Mouse (Mus musculus): Measurements from ENCODE around the gene Sostdc1.

Gene Sostdc1

DNA sequence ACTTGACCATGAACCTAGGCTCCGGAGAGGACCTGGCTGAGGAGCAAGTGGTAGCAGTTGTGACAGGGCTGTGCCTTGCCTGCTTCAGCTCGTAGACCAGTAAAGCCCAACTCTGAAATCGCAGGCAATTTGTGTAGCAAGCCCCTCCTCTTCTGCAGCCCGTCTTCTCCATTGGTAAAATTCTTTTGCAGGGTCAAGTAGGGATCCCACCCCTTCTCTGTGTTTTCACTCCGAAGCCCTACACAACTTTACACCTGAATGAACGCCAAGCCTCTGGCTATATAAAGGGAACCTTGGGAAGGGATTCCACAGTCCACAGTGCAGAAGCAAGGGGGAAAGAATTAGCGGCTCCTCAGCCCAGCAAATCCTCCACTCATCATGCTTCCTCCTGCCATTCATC is at the start of gene Sostdc1:
Gene Sostdc1, plus strand, starts transcription at position 224 of the 400 bp plus-strand sequence.
- DNase-seq, result no peak

DNA sequence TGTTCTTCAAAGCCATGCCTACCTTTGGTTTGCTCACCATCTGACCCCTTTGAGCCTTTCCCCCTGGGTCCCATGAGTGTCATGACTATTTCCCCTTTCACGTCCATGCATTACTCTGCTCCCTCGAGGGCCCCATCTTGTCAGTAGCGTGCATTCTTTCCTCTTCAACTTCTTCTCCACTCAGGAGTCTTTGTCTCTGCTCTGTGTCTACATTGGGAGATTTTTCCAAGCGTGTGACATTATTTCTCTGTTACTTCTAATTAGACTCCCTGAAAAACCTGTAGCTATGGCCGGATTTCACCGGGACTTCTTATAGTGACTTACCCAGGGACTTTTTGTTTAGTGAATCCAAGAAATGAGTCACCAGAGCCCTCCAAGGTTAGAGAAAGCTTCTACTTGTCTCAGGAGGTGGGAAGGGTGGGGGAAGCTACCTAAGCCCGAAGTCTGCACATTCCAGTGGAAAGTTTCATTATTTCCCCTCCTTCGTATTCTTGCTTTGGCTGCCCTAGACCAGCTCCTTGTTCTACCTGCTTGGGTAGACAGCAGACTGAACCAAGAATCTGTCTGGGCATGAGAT is 46.2 kb upstream of the Sostdc1 start:
- no peak for DNase-seq

DNA sequence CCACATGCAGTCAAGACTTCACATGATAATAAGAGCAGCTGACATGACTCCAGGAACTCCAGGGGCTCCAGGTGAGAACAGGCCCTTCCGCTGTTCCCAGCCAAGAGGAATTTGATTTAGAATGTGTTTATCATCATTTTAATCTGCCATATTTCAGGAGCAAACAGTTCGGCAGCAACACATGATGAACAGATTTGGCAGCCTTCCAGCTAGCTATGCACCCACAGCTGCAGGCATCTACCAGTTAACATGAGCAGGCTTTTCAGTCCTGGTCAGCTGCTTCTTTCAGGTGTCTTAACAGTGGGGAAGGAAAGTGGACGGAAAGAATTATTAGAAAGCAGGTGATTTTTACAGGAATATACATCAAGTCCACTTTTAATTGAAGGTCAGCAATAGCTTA is 39.1 kb upstream of the Sostdc1 start:
- DNase-seq, result peak; percentile 21 to 39

DNA sequence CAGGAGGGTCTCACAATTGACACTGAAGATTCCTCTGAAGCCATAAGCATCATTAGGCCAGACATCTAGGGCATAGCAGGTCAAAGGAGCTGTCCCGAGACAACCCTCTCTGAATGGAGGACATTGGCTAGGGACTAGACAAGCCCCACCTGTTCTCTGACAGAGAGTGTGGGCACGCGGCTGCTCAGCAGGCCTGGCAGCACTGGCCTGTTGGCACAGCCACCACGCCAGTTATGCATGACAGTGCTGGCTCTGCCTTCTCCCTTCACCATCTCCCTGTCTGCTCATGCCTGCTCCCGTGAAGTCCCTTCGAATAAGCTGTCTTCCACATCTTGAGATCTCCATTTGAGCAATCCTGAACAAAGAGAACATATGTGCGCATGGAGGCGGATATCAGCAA is 24.3 kb upstream of the Sostdc1 start:
- peak; percentile 93 to 96 for DNase-seq

DNA sequence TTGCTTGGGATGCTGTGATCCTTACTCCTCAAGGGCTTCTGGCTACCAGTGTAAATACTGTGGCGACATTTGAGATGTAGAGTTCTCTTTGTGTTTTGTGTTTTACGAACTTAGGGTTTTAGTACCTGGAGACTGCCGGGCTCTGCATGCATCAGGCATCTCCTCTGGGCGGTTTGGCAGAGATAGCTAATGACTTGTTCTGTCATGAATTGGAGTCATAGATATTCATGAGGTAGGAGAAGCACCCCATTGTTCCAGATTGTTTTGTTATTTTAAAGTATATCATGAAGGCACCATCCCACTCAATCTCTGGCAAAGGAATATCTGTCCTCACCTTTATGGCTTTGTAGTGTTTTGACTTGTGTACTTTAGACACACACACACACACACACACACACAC is 23.5 kb upstream of the Sostdc1 start:
- no peak for DNase-seq

DNA sequence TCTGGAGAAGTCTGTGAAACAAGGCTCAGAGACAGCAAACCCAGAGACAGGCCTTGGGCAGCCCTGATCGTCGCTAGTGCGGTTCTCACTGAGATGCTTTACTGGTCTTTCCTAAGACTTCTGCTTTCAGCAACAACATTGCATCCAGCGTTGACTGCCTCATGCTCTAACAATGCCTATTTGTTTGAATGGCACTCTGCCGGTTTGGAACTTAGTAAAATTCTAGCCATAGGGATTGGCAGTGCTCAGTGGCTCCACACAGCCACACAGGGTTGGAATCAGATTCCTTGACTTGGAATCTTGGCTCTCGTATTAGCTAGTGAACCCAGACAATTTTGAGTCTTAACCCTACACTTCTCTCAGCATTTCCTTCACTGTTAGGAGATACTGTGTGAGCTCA is 22.6 kb upstream of the Sostdc1 start:
- no peak for DNase-seq

DNA sequence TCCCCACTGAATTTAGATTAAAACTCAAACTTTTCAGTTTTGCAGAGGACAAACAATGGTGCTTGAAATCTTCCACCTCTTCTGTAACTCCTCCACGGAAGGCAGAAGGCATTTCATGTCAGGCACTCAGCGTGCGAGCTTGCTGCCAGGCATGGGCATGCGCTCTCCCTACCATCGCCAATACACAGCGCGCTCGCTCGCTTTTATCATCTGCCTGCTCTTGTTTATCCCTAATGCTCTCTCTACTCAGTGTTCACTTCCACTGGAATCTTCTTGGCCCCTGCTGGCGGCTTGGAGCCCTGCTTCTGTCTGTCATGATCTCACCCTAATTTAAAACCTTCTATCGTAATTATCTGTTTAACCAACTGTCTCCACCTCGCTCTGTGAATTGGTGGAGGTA is 11.6 kb upstream of the Sostdc1 start:
- DNase-seq, result peak; percentile 71 to 73

DNA sequence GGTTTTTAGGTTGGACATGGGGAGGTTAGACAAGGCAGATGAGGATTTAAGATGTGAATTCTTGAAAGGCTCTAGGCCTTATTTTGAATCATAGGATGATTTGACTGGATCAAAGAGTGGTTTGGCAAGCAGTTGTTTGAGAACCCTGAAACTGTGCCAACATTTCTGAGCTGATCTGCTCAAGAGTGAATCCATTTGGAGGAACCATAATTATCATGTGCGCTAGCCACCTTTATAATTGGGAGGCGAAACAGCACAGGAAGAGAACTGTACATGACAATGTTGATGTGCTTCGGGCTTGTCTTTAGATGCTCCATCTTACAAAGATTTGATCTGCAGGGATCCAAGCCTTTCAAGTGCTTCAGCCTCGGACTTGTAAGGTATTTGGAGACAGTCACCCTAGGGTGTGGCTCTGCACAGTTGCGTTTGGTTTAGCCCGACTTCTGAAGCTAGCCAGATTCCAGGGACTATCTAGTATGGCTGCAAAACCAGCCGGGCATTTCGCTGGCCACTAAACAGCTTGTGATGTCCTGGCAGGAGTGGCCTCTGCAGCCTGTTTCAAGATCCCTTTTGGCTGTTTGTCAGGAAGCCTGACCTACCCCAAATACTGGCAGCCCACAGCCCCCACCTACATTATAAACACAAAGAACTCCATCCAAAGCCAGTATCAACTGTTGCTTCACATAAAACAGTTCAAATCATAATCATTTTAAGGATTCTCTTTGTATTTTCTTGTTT is 10.9 kb upstream of the Sostdc1 start:
- DNase-seq, result peak; percentile 58 to 62

DNA sequence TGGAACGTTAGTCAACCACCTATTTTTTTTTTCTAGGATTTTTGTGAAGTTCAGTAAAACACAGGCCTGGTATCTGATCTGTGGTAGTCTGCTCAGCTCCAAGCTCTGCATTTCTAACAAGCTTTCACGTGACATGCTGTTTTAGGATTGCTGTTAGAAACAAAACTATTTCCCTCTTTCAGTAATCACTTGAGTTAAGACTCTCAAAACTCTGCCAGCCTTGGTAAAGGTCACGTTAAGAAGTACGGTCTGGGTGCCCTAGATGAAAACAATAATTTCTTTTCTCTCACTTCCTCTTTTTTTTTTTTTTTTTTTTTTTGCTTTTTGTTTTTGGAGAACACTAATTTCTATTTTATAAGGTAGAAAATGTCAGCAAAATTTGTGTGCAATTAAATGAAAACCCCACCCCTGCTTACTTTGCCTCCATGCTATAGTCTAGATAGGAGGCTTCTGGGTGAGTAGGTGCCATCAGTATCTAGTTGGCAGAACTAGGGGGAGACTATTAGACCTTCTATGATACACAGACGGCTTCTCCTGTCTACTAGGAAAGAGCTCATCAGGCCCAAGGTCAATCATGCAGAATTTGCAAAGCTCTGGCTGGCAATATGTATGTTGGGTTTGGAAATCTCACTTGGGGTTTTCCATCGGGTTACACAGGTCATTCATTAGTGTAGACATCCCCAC is 5.1 kb upstream of the Sostdc1 start:
- DNase-seq, result no peak

DNA sequence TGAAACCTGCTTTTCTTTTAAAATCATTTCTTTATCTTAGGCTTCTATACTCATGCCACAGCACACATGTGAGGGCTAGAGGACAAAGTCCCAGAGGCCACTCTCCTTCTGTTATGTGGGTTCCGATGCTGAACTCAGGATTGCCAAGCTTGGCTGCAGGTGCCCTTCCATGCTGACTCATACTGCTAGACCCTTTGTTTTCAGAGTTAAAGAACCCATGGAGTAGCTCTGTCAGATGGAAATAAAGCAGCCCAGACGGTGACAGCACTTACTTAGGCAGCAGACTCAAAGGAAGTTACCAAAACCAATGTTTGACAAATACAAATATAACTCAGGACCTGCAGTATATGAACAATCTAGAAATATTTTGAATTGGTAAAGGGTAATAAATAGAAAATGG is 924 bp upstream of the Sostdc1 start:
- DNase-seq, result no peak

DNA sequence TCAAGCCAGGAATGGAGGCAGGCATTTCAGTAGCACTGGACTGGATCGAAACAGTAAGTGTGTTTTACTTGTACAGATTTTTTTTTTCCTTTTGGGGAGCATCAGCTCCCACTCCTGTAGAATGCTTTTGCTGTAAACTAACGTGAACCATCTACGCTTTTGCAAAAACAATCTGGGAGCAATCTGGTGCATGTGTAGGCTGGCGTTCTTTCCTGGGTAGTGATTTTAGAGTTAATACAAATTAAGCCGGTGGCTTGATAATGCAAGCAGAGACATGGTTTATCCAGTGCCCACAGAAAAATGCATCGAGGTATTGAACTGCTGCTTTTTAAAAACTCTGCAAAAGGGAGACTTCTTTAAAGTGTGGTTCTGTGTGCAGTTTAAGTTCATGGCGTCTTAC is 507 bp downstream of the Sostdc1 start:
- no peak for DNase-seq

DNA sequence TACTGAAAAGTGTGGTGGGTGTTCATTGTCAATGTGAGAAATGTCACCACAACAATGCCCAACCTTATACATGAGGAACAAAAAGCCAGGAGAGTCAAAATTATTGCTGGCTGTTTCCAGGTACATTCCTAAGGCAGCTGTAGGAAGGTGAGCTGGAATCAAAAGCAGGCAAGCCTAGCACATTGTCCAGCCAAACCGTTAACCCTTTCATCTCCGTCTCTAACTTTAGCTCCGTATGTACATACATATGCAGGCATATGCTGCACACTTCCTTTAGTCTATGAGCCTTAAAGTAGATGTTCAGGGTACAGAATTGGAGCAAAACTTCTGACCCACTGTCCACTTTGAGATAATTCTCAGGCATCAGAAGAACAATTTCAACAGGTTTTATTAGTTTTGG is 1.6 kb downstream of the Sostdc1 start:
- DNase-seq, result no peak

DNA sequence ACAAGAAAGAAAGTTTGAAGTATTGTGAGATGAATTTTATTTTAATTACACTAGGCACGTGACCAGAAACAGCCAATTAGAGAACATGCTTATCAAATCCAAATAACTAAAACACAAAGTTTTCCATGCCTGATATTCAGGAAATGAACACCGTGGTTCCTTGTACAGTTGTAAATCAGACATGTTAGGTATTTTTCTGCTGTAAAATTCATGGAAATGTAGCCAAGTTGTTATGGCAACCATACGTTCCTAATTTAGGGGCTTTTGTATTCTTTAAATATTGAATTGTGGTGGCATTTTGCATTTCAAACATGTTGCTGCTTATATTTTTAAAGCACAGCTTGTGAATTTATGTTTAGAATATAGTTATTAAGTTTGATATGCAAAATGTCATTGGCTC is 2.1 kb downstream of the Sostdc1 start:
- DNase-seq, result no peak

DNA sequence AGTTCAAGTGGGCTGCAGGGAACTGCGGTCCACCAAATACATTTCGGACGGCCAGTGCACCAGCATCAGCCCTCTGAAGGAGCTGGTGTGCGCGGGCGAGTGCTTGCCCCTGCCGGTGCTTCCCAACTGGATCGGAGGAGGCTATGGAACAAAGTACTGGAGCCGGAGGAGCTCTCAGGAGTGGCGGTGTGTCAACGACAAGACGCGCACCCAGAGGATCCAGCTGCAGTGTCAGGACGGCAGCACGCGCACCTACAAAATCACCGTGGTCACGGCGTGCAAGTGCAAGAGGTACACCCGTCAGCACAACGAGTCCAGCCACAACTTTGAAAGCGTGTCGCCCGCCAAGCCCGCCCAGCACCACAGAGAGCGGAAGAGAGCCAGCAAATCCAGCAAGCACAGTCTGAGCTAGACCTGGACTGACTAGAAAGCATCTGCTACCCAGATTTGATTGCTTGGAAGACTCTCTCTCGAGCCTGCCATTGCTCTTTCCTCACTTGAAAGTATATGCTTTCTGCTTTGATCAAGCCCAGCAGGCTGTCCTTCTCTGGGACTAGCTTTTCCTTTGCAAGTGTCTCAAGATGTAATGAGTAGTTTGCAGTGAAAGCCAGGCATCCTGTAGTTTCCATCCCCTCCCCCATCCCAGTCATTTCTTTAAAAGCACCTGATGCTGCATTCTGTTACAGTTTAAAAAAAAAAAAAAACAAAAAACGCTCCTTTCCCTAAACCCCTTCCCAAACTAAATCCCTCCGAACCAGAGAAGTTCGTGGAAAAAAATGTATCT is 3.3 kb downstream of the Sostdc1 start:
- peak; percentile 84 to 89 for DNase-seq

DNA sequence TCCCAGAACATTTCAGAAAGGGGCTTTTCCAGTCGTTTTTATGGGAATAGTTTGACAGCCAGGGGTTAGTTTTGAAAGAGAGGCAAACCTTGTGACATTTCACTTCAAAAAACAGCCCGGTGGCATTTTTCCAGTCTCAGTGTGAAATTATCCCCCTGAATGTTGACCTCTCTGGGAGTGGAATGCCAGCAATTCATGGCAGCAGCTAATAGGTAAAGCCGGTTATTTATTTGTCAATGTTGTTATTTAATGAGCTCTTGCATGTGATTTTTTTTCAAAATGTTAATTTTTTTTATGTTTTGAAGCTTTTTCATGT is 3.8 kb downstream of the Sostdc1 start:
- DNase-seq, result peak in 1 of 2 experiments; percentile 8

DNA sequence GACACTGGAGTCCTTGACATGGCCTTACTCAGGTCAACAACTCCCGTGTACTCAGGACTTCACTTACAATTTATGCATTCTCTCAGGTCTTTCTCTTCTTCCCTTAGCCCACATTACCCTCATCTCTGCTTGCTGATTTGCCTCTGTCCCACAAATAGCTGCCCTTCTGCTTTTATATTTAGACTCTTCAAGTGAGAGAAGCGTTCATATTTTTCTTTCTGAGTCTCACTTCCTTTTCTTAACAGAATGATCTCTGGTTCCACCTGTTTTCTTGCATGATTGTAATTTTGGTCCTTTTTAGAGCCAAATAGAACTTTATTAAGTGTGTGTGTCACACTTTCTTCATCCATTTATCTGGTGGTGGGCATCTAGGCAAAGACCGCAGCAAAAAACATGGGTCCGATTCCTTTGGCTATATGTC is 12.2 kb downstream of the Sostdc1 start:
- DNase-seq, result no peak

DNA sequence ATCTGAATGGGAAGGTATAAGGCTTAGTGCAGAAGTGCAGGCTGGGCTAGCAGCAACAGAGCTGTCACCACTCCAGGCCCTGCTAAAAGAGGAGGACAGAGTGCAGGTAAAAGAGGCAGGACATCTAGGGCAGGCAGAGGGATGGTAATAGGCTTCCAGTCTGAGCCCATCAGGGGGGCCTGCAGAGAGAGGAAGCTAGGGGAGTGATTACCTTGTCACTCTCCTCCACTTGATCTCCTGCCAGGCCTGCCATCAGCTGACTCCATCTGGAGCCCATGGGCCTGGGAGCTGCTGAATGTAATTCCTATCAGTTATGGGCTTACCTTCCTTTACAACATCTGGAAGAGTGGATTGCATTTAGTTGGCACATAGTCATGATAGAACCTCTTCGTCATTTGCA is 18.7 kb downstream of the Sostdc1 start:
- peak; percentile 38 to 51 for DNase-seq

DNA sequence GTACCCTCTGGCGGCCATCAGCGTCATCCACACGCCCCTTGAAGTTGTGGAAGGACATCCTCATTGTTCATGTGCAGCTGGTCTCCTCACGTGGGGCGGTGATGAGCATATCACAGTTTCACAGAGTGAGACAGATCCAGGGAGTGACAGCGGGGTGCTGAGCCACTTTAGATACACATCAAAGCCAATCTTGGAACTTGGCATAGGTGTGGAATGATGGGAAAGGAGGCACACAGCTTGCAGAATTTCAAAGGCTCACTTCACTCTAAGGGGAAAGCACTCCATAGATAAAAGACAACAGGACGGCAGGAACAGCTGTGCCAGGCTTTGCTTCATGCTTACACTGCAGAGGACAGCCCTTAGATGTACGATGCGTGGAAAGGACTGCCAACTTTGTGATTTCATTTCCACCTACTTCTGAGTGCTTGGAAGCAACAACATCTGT is 19.9 kb downstream of the Sostdc1 start:
- no peak for DNase-seq

DNA sequence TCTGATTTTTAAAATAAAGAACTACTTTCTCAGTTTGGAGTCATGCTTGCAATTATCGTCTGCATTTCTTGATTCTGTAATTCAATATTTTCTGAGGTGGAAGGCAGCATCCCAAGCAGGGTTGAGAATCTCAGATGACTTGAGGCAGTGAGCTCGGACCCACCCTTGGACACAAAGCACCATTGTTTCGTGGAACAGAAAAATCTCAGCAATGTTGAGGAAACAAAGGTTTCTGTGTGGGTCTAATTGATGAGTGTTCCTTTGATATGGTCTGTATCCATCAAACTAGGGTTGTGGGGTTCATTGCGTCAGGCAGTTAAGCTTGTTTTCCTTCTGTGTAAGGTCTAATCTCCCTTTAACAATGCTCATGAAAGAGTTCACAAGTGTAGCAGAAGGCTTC is 30.2 kb downstream of the Sostdc1 start:
- no peak for DNase-seq

DNA sequence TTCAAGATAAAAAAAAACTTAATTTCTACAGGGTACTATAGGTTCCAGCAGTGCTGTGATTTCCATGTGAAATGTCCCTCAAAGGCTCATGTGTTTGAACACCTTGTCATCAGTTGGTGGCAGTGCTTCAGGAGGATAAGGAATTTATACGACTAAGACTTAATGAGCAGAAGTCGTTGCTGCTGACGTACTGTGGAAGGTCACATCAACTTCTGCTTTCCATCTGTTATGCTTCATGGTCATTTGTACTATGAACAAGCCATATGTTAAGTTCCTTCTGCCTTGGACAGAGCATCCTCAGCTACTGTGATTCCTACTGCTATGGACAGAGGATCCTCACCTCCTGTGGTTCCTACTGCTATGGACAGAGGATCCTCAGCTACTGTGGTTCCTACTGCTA is 46.1 kb downstream of the Sostdc1 start:
- no peak for DNase-seq

DNA sequence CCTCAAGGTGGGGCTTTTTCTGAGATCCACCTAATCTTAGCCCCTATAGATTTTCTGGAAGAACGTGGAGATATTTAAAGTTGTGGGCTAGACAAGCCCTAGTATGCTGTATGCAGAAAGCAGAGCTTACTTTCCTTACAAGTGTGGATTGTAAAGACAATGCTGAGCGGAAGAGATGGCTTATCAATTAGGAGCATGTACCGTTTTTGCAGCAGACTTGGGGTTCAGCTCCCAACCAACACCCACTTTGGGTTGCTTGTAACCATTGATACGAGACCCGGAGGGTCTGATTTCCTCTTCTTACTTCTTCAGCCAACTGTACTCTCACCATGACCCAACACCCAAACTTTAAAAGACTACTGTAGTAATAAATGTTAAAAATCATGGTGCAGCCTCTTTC is 46.8 kb downstream of the Sostdc1 start:
- DNase-seq, result no peak

DNA sequence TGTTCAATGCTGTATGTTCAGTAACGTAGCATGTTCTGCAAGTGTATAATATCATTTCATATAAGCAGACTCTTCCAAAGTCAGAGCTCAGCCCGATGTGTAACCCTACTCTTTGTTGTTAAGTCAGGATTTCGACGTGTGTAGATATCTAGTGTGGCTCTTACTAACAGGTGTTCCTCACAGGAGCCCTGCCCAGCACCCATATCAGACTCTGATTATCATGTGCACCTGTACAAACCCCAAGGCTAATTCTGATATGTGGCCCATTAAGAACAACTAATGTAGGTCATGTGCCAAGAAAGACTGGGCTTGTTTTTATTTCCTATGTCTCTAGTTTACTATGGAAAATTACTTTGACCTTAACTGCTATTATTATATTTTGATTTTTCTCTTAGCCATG is 50.1 kb downstream of the Sostdc1 start:
- no peak for DNase-seq

Data from cerebellum, postnatal 10 days (tissue).